13 mouse cellular contexts compared by ENCODE assay signal in genomic region chr11:101263138-101263988, GRCm38 (mm10). TPM values are rescaled to one million over a fixed set of nuclear protein-coding genes. Genes with fewer than 3 reads are reported as not detected.
DNase-seq lines count a peak whose midpoint lies in the region; ATAC-seq and TF ChIP-seq lines count a peak whose summit lies in the region.
"Had no signal": no experiment of that assay in that cellular context is flagged by ENCODE, and none has a peak within 500 bp of the region (broad histone marks: within the 10 kb centered on the region; RNA-seq: fewer than 3 reads in every experiment).

No protein-coding gene starts in this region.

- H3K9me3 ChIP-seq in heart, postnatal 0 days (replicated peaks; ENCODE audit: control insufficient read depth, low read length): no peaks in the 10 kb centered on the region
- H3K9me3 ChIP-seq in midbrain, embryonic 11.5 days (ENCODE audit: control insufficient read depth, low read length): no peaks in the 10 kb centered on the region
- H3K9me3 ChIP-seq in midbrain, embryonic 16.5 days (replicated peaks; ENCODE audit: control insufficient read depth, low read length, poor library complexity, severe bottlenecking): no peaks in the 10 kb centered on the region
- no peaks in the 10 kb centered on the region for H3K9me3 ChIP-seq in intestine, embryonic 15.5 days
- H3K9me3 ChIP-seq in liver, embryonic 15.5 days (replicated peaks): no peaks in the 10 kb centered on the region
- H3K9me3 ChIP-seq: G1E had no signal

- no peak overlapping the region for H3K9ac ChIP-seq in heart, postnatal 0 days (replicated peaks; ENCODE audit: low read depth, low read length)
- H3K9ac ChIP-seq in midbrain, embryonic 11.5 days (ENCODE audit: low read length): no peak overlapping the region
- no peak overlapping the region for H3K9ac ChIP-seq in midbrain, embryonic 16.5 days (ENCODE audit: low read depth, low read length)
- no peak overlapping the region for H3K9ac ChIP-seq in intestine, embryonic 15.5 days
- H3K9ac ChIP-seq in liver, embryonic 15.5 days: no peak overlapping the region

- DNase-seq in heart, postnatal 0 days (ENCODE audit: low spot score): no peak
- no peak for DNase-seq in heart, postnatal 4 days
- DNase-seq in midbrain, embryonic 11.5 days (ENCODE audit: low spot score, missing footprints): peak; percentile 93
- no peak for DNase-seq in gastrocnemius, adult 18-20 months (ENCODE audit: low spot score)
- DNase-seq: cerebellum, adult 2 months had no signal

- no peak overlapping the region for H3K27ac ChIP-seq in heart, postnatal 0 days (ENCODE audit: low read depth)
- no peak overlapping the region for H3K27ac ChIP-seq in midbrain, embryonic 11.5 days (ENCODE audit: low read depth, low read length)
- H3K27ac ChIP-seq in midbrain, embryonic 16.5 days (ENCODE audit: low read length): no peak overlapping the region
- no peak overlapping the region for H3K27ac ChIP-seq in intestine, embryonic 15.5 days
- no peak overlapping the region for H3K27ac ChIP-seq in liver, embryonic 15.5 days (replicated peaks)
- H3K27ac ChIP-seq: left cerebral cortex, adult 2 months; macrophage had no signal

- TF ChIP-seq CTCF in heart, postnatal 0 days (IDR thresholded peaks at IDR 0.05; ENCODE audit: low read depth): no peak

- ATAC-seq in heart, postnatal 0 days (ENCODE audit: insufficient read depth, low read depth): no peak
- ATAC-seq in midbrain, embryonic 11.5 days (ENCODE audit: low FRiP score): no peak
- no peak for ATAC-seq in midbrain, embryonic 16.5 days
- ATAC-seq in intestine, embryonic 15.5 days: no peak
- ATAC-seq in liver, embryonic 15.5 days (ENCODE audit: insufficient read depth): no peak

- peak overlapping the region; percentile 90; the same call in 1 of the 2 replicates for H3K4me2 ChIP-seq in heart, postnatal 0 days (ENCODE audit: low read depth, low read length)
- H3K4me2 ChIP-seq in midbrain, embryonic 11.5 days: peak overlapping the region; percentile 16; the same call in 1 of the 2 replicates
- H3K4me2 ChIP-seq in midbrain, embryonic 16.5 days (ENCODE audit: low read length): no peak overlapping the region
- H3K4me2 ChIP-seq in intestine, embryonic 15.5 days (replicated peaks): peak overlapping the region; percentile 97; the same call in 1 of the 2 replicates
- H3K4me2 ChIP-seq in liver, embryonic 15.5 days: peak overlapping the region; percentile 97; the same call in 1 of the 2 replicates

- H3K4me3 ChIP-seq in heart, postnatal 0 days (ENCODE audit: low read depth, low read length): no peak overlapping the region; the same call in 1 of the 2 replicates
- no peak overlapping the region for H3K4me3 ChIP-seq in midbrain, embryonic 11.5 days (ENCODE audit: low read depth, low read length)
- H3K4me3 ChIP-seq in midbrain, embryonic 16.5 days (ENCODE audit: low read depth, low read length): no peak overlapping the region
- H3K4me3 ChIP-seq in intestine, embryonic 15.5 days (replicated peaks): no peak overlapping the region
- peak overlapping the region; percentile 74; the same call in 1 of the 2 replicates for H3K4me3 ChIP-seq in liver, embryonic 15.5 days (replicated peaks)
- H3K4me3 ChIP-seq: left cerebral cortex, adult 2 months had no signal

- no peak for TF ChIP-seq EP300 in heart, postnatal 0 days (IDR thresholded peaks at IDR 0.05; ENCODE audit: low read depth)

- peaks cover 5% of the 10 kb centered on the region; the same call in 1 of the 2 replicates for H3K36me3 ChIP-seq in heart, postnatal 0 days (replicated peaks; ENCODE audit: control insufficient read depth, insufficient read depth, low read length)
- no peaks in the 10 kb centered on the region for H3K36me3 ChIP-seq in midbrain, embryonic 11.5 days (ENCODE audit: control insufficient read depth, insufficient read depth, low read length)
- H3K36me3 ChIP-seq in midbrain, embryonic 16.5 days (ENCODE audit: control insufficient read depth, insufficient read depth, low read length): 0 out of 2 replicates have a peak, but pooled peaks cover 3% of the 10 kb centered on the region
- peaks cover 1% of the 10 kb centered on the region; the same call in 1 of the 2 replicates for H3K36me3 ChIP-seq in intestine, embryonic 15.5 days
- H3K36me3 ChIP-seq in liver, embryonic 15.5 days (replicated peaks): peaks cover 2% of the 10 kb centered on the region; the same call in 1 of the 2 replicates

- WGBS in heart, postnatal 0 days: 12% methylated on average over 32 of the region's 32 CpGs
- 3% methylated on average over 32 of the region's 32 CpGs for WGBS in midbrain, embryonic 11.5 days
- WGBS in midbrain, embryonic 16.5 days: 2% methylated on average over 32 of the region's 32 CpGs
- WGBS in intestine, embryonic 15.5 days: 31% methylated on average over 32 of the region's 32 CpGs
- 14% methylated on average over 32 of the region's 32 CpGs for WGBS in liver, embryonic 15.5 days (ENCODE audit: insufficient replicate concordance)

- peaks cover 40% of the 10 kb centered on the region for H3K27me3 ChIP-seq in heart, postnatal 0 days (ENCODE audit: control insufficient read depth, insufficient read depth, low read length)
- H3K27me3 ChIP-seq in midbrain, embryonic 11.5 days (ENCODE audit: control insufficient read depth, insufficient read depth, low read length): peaks cover 44% of the 10 kb centered on the region
- H3K27me3 ChIP-seq in midbrain, embryonic 16.5 days (ENCODE audit: control insufficient read depth, insufficient read depth, low read depth, low read length): peaks cover 34% of the 10 kb centered on the region
- H3K27me3 ChIP-seq in intestine, embryonic 15.5 days (replicated peaks): peaks cover 7% of the 10 kb centered on the region; the same call in 1 of the 2 replicates
- peaks cover 75% of the 10 kb centered on the region for H3K27me3 ChIP-seq in liver, embryonic 15.5 days

- H3K4me1 ChIP-seq in heart, postnatal 0 days (ENCODE audit: control insufficient read depth, insufficient read depth): peaks cover 36% of the 10 kb centered on the region
- peaks cover 49% of the 10 kb centered on the region for H3K4me1 ChIP-seq in midbrain, embryonic 11.5 days (ENCODE audit: control insufficient read depth, insufficient read depth, low read length)
- peaks cover 23% of the 10 kb centered on the region for H3K4me1 ChIP-seq in midbrain, embryonic 16.5 days (ENCODE audit: control insufficient read depth, insufficient read depth, low read length)
- H3K4me1 ChIP-seq in intestine, embryonic 15.5 days (replicated peaks): peaks cover 44% of the 10 kb centered on the region
- peaks cover 63% of the 10 kb centered on the region for H3K4me1 ChIP-seq in liver, embryonic 15.5 days (replicated peaks)

RNA-seq across cellular contexts. Expression of gene Wnk4, which starts 3.0 kb away (rescaled TPM):
- 2.0 and 3.2 TPM in 2 replicates for total RNA-seq in heart, postnatal 0 days (2014; rRNA removed; ENCODE audit: low replicate concordance)
- 3.8 and 4.0 TPM in 2 replicates for polyA plus RNA-seq in heart, postnatal 0 days (2015; fragmentation: Nextera tagmentation; extraction: Ambion mirVana)
- total RNA-seq in heart, postnatal 4 days (2021): 1 to 10 TPM; 4.5 to 7.2 TPM
- 4.8 and 5.2 TPM in 2 replicates for polyA plus RNA-seq in midbrain, embryonic 11.5 days (2014; fragmentation: Nextera tagmentation; extraction: Ambion mirVana)
- 6.4 and 7.4 TPM in 2 replicates for polyA plus RNA-seq in midbrain, embryonic 16.5 days (2015; fragmentation: Nextera tagmentation; extraction: Ambion mirVana)
- polyA plus RNA-seq in intestine, embryonic 15.5 days (2015; fragmentation: Nextera tagmentation; extraction: Ambion mirVana): 12.3 and 12.7 TPM in 2 replicates
- polyA plus RNA-seq in liver, embryonic 15.5 days (2015; fragmentation: Nextera tagmentation; extraction: Ambion mirVana): 5.1 and 6.7 TPM in 2 replicates
- total RNA-seq in gastrocnemius, adult 18-20 months (2021): under 1 TPM; 0.23 to 0.26 TPM
- total RNA-seq: hematopoietic stem cell, adult 5-6 weeks had no signal
- polyA plus RNA-seq: macrophage had no signal

RNA-seq across cellular contexts. Expression of gene Vps25, which starts 9.9 kb away (rescaled TPM):
- total RNA-seq in heart, postnatal 0 days (2014; rRNA removed; ENCODE audit: low replicate concordance): 99.2 and 116 TPM in 2 replicates
- 125 and 130 TPM in 2 replicates for polyA plus RNA-seq in heart, postnatal 0 days (2015; fragmentation: Nextera tagmentation; extraction: Ambion mirVana)
- total RNA-seq in heart, postnatal 4 days (2021): 10 to 100 TPM; 87.6 to 88.7 TPM
- 122 and 130 TPM in 2 replicates for polyA plus RNA-seq in midbrain, embryonic 11.5 days (2014; fragmentation: Nextera tagmentation; extraction: Ambion mirVana)
- 115 and 119 TPM in 2 replicates for polyA plus RNA-seq in midbrain, embryonic 16.5 days (2015; fragmentation: Nextera tagmentation; extraction: Ambion mirVana)
- polyA plus RNA-seq in intestine, embryonic 15.5 days (2015; fragmentation: Nextera tagmentation; extraction: Ambion mirVana): 135 and 142 TPM in 2 replicates
- polyA plus RNA-seq in liver, embryonic 15.5 days (2015; fragmentation: Nextera tagmentation; extraction: Ambion mirVana): 77.2 and 81.7 TPM in 2 replicates
- total RNA-seq in gastrocnemius, adult 18-20 months (2021): 10 to 100 TPM; 46.1 to 46.8 TPM

RNA-seq across cellular contexts. Expression of gene Cntd1, which starts 15.4 kb away (rescaled TPM):
- not detected in 2 replicates for total RNA-seq in heart, postnatal 0 days (2014; rRNA removed; ENCODE audit: low replicate concordance)
- polyA plus RNA-seq in heart, postnatal 0 days (2015; fragmentation: Nextera tagmentation; extraction: Ambion mirVana): 0.22 and 0.56 TPM in 2 replicates
- total RNA-seq in heart, postnatal 4 days (2021): under 1 TPM; 0.41 to 0.47 TPM
- 1.4 and 1.7 TPM in 2 replicates for polyA plus RNA-seq in midbrain, embryonic 11.5 days (2014; fragmentation: Nextera tagmentation; extraction: Ambion mirVana)
- 0.71 and 0.80 TPM in 2 replicates for polyA plus RNA-seq in midbrain, embryonic 16.5 days (2015; fragmentation: Nextera tagmentation; extraction: Ambion mirVana)
- polyA plus RNA-seq in intestine, embryonic 15.5 days (2015; fragmentation: Nextera tagmentation; extraction: Ambion mirVana): 0.72 and 1.1 TPM in 2 replicates
- 0.67 TPM in 2 replicates for polyA plus RNA-seq in liver, embryonic 15.5 days (2015; fragmentation: Nextera tagmentation; extraction: Ambion mirVana)
- total RNA-seq in gastrocnemius, adult 18-20 months (2021): under 1 TPM; 0.31 to 0.37 TPM
- polyA plus RNA-seq: erythroblast, embryonic 14.5 days had no signal

RNA-seq across cellular contexts. Expression of gene Coa3, which starts 15.6 kb away (rescaled TPM):
- 175 and 216 TPM in 2 replicates for total RNA-seq in heart, postnatal 0 days (2014; rRNA removed; ENCODE audit: low replicate concordance)
- 189 and 206 TPM in 2 replicates for polyA plus RNA-seq in heart, postnatal 0 days (2015; fragmentation: Nextera tagmentation; extraction: Ambion mirVana)
- 10 to 100 TPM; 86.3 to 90.1 TPM for total RNA-seq in heart, postnatal 4 days (2021)
- 213 and 220 TPM in 2 replicates for polyA plus RNA-seq in midbrain, embryonic 11.5 days (2014; fragmentation: Nextera tagmentation; extraction: Ambion mirVana)
- 208 and 224 TPM in 2 replicates for polyA plus RNA-seq in midbrain, embryonic 16.5 days (2015; fragmentation: Nextera tagmentation; extraction: Ambion mirVana)
- 250 and 261 TPM in 2 replicates for polyA plus RNA-seq in intestine, embryonic 15.5 days (2015; fragmentation: Nextera tagmentation; extraction: Ambion mirVana)
- polyA plus RNA-seq in liver, embryonic 15.5 days (2015; fragmentation: Nextera tagmentation; extraction: Ambion mirVana): 80.5 and 87.1 TPM in 2 replicates
- total RNA-seq in gastrocnemius, adult 18-20 months (2021): 10 to 100 TPM; 71.2 to 81.6 TPM

RNA-seq across cellular contexts. Expression of gene Ramp2, which starts 17.5 kb away (rescaled TPM):
- 159 and 253 TPM in 2 replicates for total RNA-seq in heart, postnatal 0 days (2014; rRNA removed; ENCODE audit: low replicate concordance)
- 181 and 182 TPM in 2 replicates for polyA plus RNA-seq in heart, postnatal 0 days (2015; fragmentation: Nextera tagmentation; extraction: Ambion mirVana)
- 100 to 1,000 TPM; 122 to 134 TPM for total RNA-seq in heart, postnatal 4 days (2021)
- polyA plus RNA-seq in midbrain, embryonic 11.5 days (2014; fragmentation: Nextera tagmentation; extraction: Ambion mirVana): 65.6 and 73.4 TPM in 2 replicates
- 79.5 and 83.8 TPM in 2 replicates for polyA plus RNA-seq in midbrain, embryonic 16.5 days (2015; fragmentation: Nextera tagmentation; extraction: Ambion mirVana)
- 98.5 and 114 TPM in 2 replicates for polyA plus RNA-seq in intestine, embryonic 15.5 days (2015; fragmentation: Nextera tagmentation; extraction: Ambion mirVana)
- 20.3 and 25.4 TPM in 2 replicates for polyA plus RNA-seq in liver, embryonic 15.5 days (2015; fragmentation: Nextera tagmentation; extraction: Ambion mirVana)
- 10 to 100 TPM; 30.1 to 31.0 TPM for total RNA-seq in gastrocnemius, adult 18-20 months (2021)
- total RNA-seq: hematopoietic stem cell, adult 5-6 weeks had no signal
- polyA plus RNA-seq: macrophage had no signal
